Mouse (Mus musculus): Measurements from ENCODE around the gene Sorcs1.

GRCm38 (mm10) chr19:50196592-50196991 lies 481.9 kb downstream of the Sorcs1 start:
- TF ChIP-seq EP300 (IDR thresholded peaks at IDR 0.05; ENCODE audit: insufficient read depth, low read depth, low read length) (no peak), CTCF (IDR thresholded peaks at IDR 0.05; ENCODE audit: low read depth, low read length) (no peak), POLR2A (IDR thresholded peaks at IDR 0.05; ENCODE audit: insufficient read depth, low read length) (no peak)
